Mouse (Mus musculus) G1E (cell line): ENCODE data around the gene Fbrsl1. TPM values are rescaled to one million over a fixed set of nuclear protein-coding genes. Genes with fewer than 3 reads are reported as not detected.

Experiments used
- ATAC-seq: 2 replicates; pipeline ENCODE4 v1.8.0; 2016; ENCODE audit warnings: mild to moderate bottlenecking; ENCODE audit not compliant: insufficient number of reproducible peaks, poor library complexity, low FRiP score, severe bottlenecking; ENCODE audit errors: extremely low read depth
- DNase-seq: peaks from one replicate; pipeline ENCODE4 v3.0.0; 2012; ENCODE audit warnings: low spot score
- H3K27me3 ChIP-seq: 2 replicates; pipeline ENCODE4 v1.6.1; 2012; ENCODE audit warnings: mild to moderate bottlenecking, low read length, inconsistent platforms; ENCODE audit not compliant: insufficient read depth
- H3K36me3 ChIP-seq: replicated peaks from 2 replicates; pipeline ENCODE3; 2012; ENCODE audit warnings: mild to moderate bottlenecking, inconsistent platforms
- H3K4me1 ChIP-seq: 2 replicates; pipeline ENCODE4 v1.6.1; 2012; ENCODE audit warnings: low read depth, low read length, inconsistent platforms, mixed read lengths; ENCODE audit not compliant: insufficient read depth
- H3K4me3 ChIP-seq: 2 replicates; pipeline ENCODE4 v1.5.1; 2012; ENCODE audit warnings: low read depth, mild to moderate bottlenecking, inconsistent platforms, low read length, moderate library complexity, mixed read lengths
- H3K9me3 ChIP-seq: replicated peaks from 2 replicates; pipeline ENCODE4 v1.6.1; 2012; ENCODE audit warnings: inconsistent platforms
- CTCF ChIP-seq: IDR thresholded peaks from 2 replicates; pipeline ENCODE4 v1.5.1; 2012; ENCODE audit warnings: low read depth, low read length, inconsistent platforms, mixed read lengths
- GATA1 ChIP-seq: IDR thresholded peaks from 2 replicates; pipeline ENCODE4 v1.6.1; 2012; ENCODE audit warnings: borderline replicate concordance, low read length, inconsistent platforms, mixed read lengths
- GATA2 ChIP-seq: IDR thresholded peaks from 2 replicates; pipeline ENCODE4 v1.6.1; 2012; ENCODE audit warnings: low read depth, low read length, inconsistent platforms, borderline replicate concordance
- POLR2AphosphoS5 ChIP-seq: IDR thresholded peaks from 2 replicates; pipeline ENCODE4 v1.6.1; 2012; ENCODE audit warnings: low read depth, low read length, inconsistent platforms; ENCODE audit not compliant: insufficient replicate concordance
- TAL1 ChIP-seq: conservative IDR thresholded peaks from 2 replicates; pipeline ENCODE4 v1.6.1; 2012; ENCODE audit warnings: low read depth, low read length, inconsistent platforms, mixed read lengths
- polyA plus RNA-seq: library from polyadenylated mRNA; stranded (reverse); fragments of >175 nt; gene quantifications from 2 replicates; pipeline ENCODE4 v1.2.3, GENCODE M21; 2012
- total RNA-seq, 2 experiments: library from RNA; stranded (forward) in 1 of 2; stranded (reverse) in 1 of 2; fragments of 200-1000 nt in 1 of 2; fragments of >200 nt in 1 of 2; fragmentation: Nextera tagmentation in 1 of 2; gene quantifications; 2 replicates each; pipeline ENCODE4 v1.2.3; 2014 to 2017

Fbrsl1 gene
- total and polyA plus RNA-seq, 3 experiments, result 8.3 to 102 (median 57.3) TPM

GRCm38 (mm10) chr5:110379823-110380222, 68.5 kb downstream of the Fbrsl1 start:
- DNase-seq (no peak), ATAC-seq (no peak)
- TF ChIP-seq TAL1 (no peak), CTCF (no peak), POLR2AphosphoS5 (no peak), GATA2 (no peak), GATA1 (no peak)
- Histone ChIP-seq H3K9me3 (no peaks in the 10 kb centered on the region), H3K4me1 (no peaks in the 10 kb centered on the region), H3K36me3 (peaks cover 73% of the 10 kb centered on the region), H3K27me3 (no peaks in the 10 kb centered on the region), H3K4me3 (no peak overlapping the region)

GRCm38 (mm10) chr5:110379086-110379485, 69.2 kb downstream of the Fbrsl1 start:
- peaks cover 73% of the 10 kb centered on the region for H3K36me3 ChIP-seq
- H3K27me3 ChIP-seq, result no peaks in the 10 kb centered on the region
- no peak overlapping the region for H3K4me3 ChIP-seq
- H3K9me3 ChIP-seq, result no peaks in the 10 kb centered on the region
- DNase-seq (no peak), ATAC-seq (no peak)
- no peak for TF ChIP-seq POLR2AphosphoS5
- no peak for TF ChIP-seq CTCF
- TF ChIP-seq GATA2, result no peak
- no peak for TF ChIP-seq GATA1
- TF ChIP-seq TAL1, result no peak
- H3K4me1 ChIP-seq, result no peaks in the 10 kb centered on the region

GRCm38 (mm10) chr5:110378181-110378583, 70.1 kb downstream of the Fbrsl1 start:
- DNase-seq, result no peak
- Histone ChIP-seq H3K9me3 (no peaks in the 10 kb centered on the region), H3K27me3 (no peaks in the 10 kb centered on the region), H3K36me3 (peaks cover 79% of the 10 kb centered on the region), H3K4me3 (no peak overlapping the region), H3K4me1 (no peaks in the 10 kb centered on the region)
- TF ChIP-seq GATA1 (no peak), GATA2 (no peak), CTCF (no peak), POLR2AphosphoS5 (no peak), TAL1 (no peak)
- ATAC-seq, result no peak

GRCm38 (mm10) chr5:110376802-110377433, 71.4 kb downstream of the Fbrsl1 start:
- Histone ChIP-seq H3K4me1 (no peaks in the 10 kb centered on the region), H3K4me3 (no peak overlapping the region), H3K27me3 (no peaks in the 10 kb centered on the region), H3K36me3 (peaks cover 71% of the 10 kb centered on the region), H3K9me3 (no peaks in the 10 kb centered on the region)
- DNase-seq (peak; percentile 44), ATAC-seq (peak; percentile 40; the same call in 1 of the 2 replicates)
- TF ChIP-seq GATA1 (no peak), CTCF (peak; percentile 64), POLR2AphosphoS5 (no peak), TAL1 (no peak)

GRCm38 (mm10) chr5:110363822-110364545, 84.3 kb downstream of the Fbrsl1 start:
- H3K9me3 ChIP-seq, result peaks cover 8% of the 10 kb centered on the region
- DNase-seq (no peak), ATAC-seq (no peak)
- no peak for TF ChIP-seq GATA2
- TF ChIP-seq CTCF, result no peak
- TF ChIP-seq TAL1, result no peak
- no peak for TF ChIP-seq GATA1
- TF ChIP-seq POLR2AphosphoS5, result no peak
- no peaks in the 10 kb centered on the region for H3K27me3 ChIP-seq
- H3K4me1 ChIP-seq, result no peaks in the 10 kb centered on the region
- H3K4me3 ChIP-seq, result no peak overlapping the region
- peaks cover 41% of the 10 kb centered on the region for H3K36me3 ChIP-seq

GRCm38 (mm10) chr5:110363179-110363821, 85.0 kb downstream of the Fbrsl1 start:
- peaks cover 8% of the 10 kb centered on the region for H3K9me3 ChIP-seq
- ATAC-seq (no peak), DNase-seq (no peak)
- H3K36me3 ChIP-seq, result peaks cover 35% of the 10 kb centered on the region
- H3K4me3 ChIP-seq, result 0 out of 2 replicates have a peak overlapping the region, but pooled peaks have one; percentile 16
- no peaks in the 10 kb centered on the region for H3K27me3 ChIP-seq
- TF ChIP-seq GATA1 (no peak), CTCF (no peak), GATA2 (no peak), TAL1 (no peak), POLR2AphosphoS5 (no peak)
- H3K4me1 ChIP-seq, result no peaks in the 10 kb centered on the region
